Mouse (Mus musculus) ES-Bruce4 (cell line): Measurements from ENCODE around the gene Ccdc163. TPM values are rescaled to one million over a fixed set of nuclear protein-coding genes. Genes with fewer than 3 reads are reported as not detected.

ENCODE experiments used
- H3K27ac ChIP-seq: 2 replicates; pipeline ENCODE4 v1.5.1; 2012; ENCODE audit warnings: low read length, inconsistent platforms; ENCODE audit not compliant: insufficient read depth
- H3K27me3 ChIP-seq: 2 replicates; pipeline ENCODE4 v1.6.1; 2012; ENCODE audit warnings: mild to moderate bottlenecking, low read length, inconsistent platforms; ENCODE audit not compliant: control insufficient read depth, poor library complexity, insufficient read depth, severe bottlenecking
- H3K36me3 ChIP-seq: 2 replicates; pipeline ENCODE4 v1.6.1; 2012; ENCODE audit warnings: inconsistent platforms, mild to moderate bottlenecking, low read length, moderate library complexity; ENCODE audit not compliant: control insufficient read depth, poor library complexity, insufficient read depth, severe bottlenecking
- H3K4me1 ChIP-seq: one replicate; pipeline ENCODE4 v1.8.1; 2011; ENCODE audit warnings: low read length; ENCODE audit not compliant: control insufficient read depth, insufficient read depth
- H3K4me3 ChIP-seq: 2 replicates; pipeline ENCODE4 v1.5.1; 2011; ENCODE audit warnings: low read depth, mild to moderate bottlenecking, low read length
- H3K9ac ChIP-seq: 2 replicates; pipeline ENCODE4 v1.6.1; 2012; ENCODE audit warnings: low read depth, mild to moderate bottlenecking, inconsistent platforms; ENCODE audit not compliant: poor library complexity, severe bottlenecking
- H3K9me3 ChIP-seq: replicated peaks from 2 replicates; pipeline ENCODE4 v1.6.1; 2012; ENCODE audit warnings: mild to moderate bottlenecking, low read length, inconsistent platforms; ENCODE audit not compliant: control insufficient read depth, poor library complexity, insufficient read depth, severe bottlenecking
- CTCF ChIP-seq: IDR thresholded peaks from one replicate; pipeline ENCODE4 v1.8.1; 2011; ENCODE audit warnings: low read depth, low read length
- EP300 ChIP-seq: IDR thresholded peaks from 2 replicates; pipeline ENCODE4 v1.6.1; 2011; ENCODE audit warnings: low read depth, low read length; ENCODE audit not compliant: insufficient read depth
- POLR2A ChIP-seq: IDR thresholded peaks from one replicate; pipeline ENCODE4 v1.8.1; 2011; ENCODE audit warnings: low read length; ENCODE audit not compliant: insufficient read depth
- polyA plus RNA-seq: library from polyadenylated mRNA; stranded (reverse); fragments of >200 nt; gene quantifications from 2 replicates; pipeline ENCODE4 v1.2.4, GENCODE M21; 2011; ENCODE audit warnings: low read depth; ENCODE audit not compliant: missing spikeins, insufficient read depth, insufficient read length

Ccdc163 gene
- polyA plus RNA-seq, 1 experiment: 45.2 TPM

GRCm38 (mm10) chr4:116776391-116776790, 68.1 kb downstream of the Ccdc163 start:
- Histone ChIP-seq H3K9ac (no peak overlapping the region), H3K4me3 (no peak overlapping the region), H3K27me3 (no peaks in the 10 kb centered on the region; the same call in 1 of the 2 replicates), H3K9me3 (no peaks in the 10 kb centered on the region), H3K27ac (no peak overlapping the region), H3K36me3 (0 out of 2 replicates have a peak, but pooled peaks cover 2% of the 10 kb centered on the region), H3K4me1 (peaks cover 8% of the 10 kb centered on the region)
- peak; percentile 22 for TF ChIP-seq CTCF
- no peak for TF ChIP-seq POLR2A
- TF ChIP-seq EP300: no peak

- no peaks in the 10 kb centered on the region for H3K9me3 ChIP-seq
- no peak for TF ChIP-seq CTCF
- TF ChIP-seq POLR2A: no peak
- no peak for TF ChIP-seq EP300
- no peaks in the 10 kb centered on the region for H3K36me3 ChIP-seq
- no peak overlapping the region for H3K4me3 ChIP-seq
- no peak overlapping the region for H3K9ac ChIP-seq
- peaks cover 10% of the 10 kb centered on the region for H3K4me1 ChIP-seq
- H3K27me3 ChIP-seq: no peaks in the 10 kb centered on the region; the same call in 1 of the 2 replicates
- H3K27ac ChIP-seq: no peak overlapping the region
These were observed 68.8 kb downstream of the Ccdc163 start for GRCm38 (mm10) chr4:116777079-116777478.

- Histone ChIP-seq H3K27me3 (no peaks in the 10 kb centered on the region; the same call in 1 of the 2 replicates), H3K9me3 (no peaks in the 10 kb centered on the region), H3K4me3 (no peak overlapping the region), H3K9ac (no peak overlapping the region), H3K36me3 (no peaks in the 10 kb centered on the region), H3K27ac (peak overlapping the region; percentile 26; the same call in 1 of the 2 replicates), H3K4me1 (peaks cover 7% of the 10 kb centered on the region)
- peak; percentile 72 for TF ChIP-seq EP300
- TF ChIP-seq CTCF: no peak
- no peak for TF ChIP-seq POLR2A
These were observed 72.2 kb downstream of the Ccdc163 start for GRCm38 (mm10) chr4:116780541-116780940.

- Histone ChIP-seq H3K27ac (peak overlapping the region; percentile 86), H3K4me3 (no peak overlapping the region), H3K36me3 (no peaks in the 10 kb centered on the region), H3K27me3 (no peaks in the 10 kb centered on the region; the same call in 1 of the 2 replicates), H3K9ac (no peak overlapping the region), H3K4me1 (peaks cover 7% of the 10 kb centered on the region), H3K9me3 (no peaks in the 10 kb centered on the region)
- TF ChIP-seq CTCF: no peak
- TF ChIP-seq EP300: no peak
- no peak for TF ChIP-seq POLR2A
These were observed 73.1 kb downstream of the Ccdc163 start for GRCm38 (mm10) chr4:116781366-116781765.

- Histone ChIP-seq H3K27ac (peak overlapping the region; percentile 95), H3K27me3 (no peaks in the 10 kb centered on the region), H3K36me3 (no peaks in the 10 kb centered on the region), H3K9ac (no peak overlapping the region), H3K4me3 (no peak overlapping the region), H3K4me1 (peaks cover 7% of the 10 kb centered on the region), H3K9me3 (no peaks in the 10 kb centered on the region)
- TF ChIP-seq EP300 (peak; percentile 79), POLR2A (no peak)
These were observed 73.9 kb downstream of the Ccdc163 start for GRCm38 (mm10) chr4:116782171-116782570.

- no peaks in the 10 kb centered on the region for H3K4me1 ChIP-seq
- H3K9ac ChIP-seq: no peak overlapping the region
- H3K27ac ChIP-seq: no peak overlapping the region
- H3K27me3 ChIP-seq: no peaks in the 10 kb centered on the region
- TF ChIP-seq EP300 (no peak), CTCF (peak; percentile 48), POLR2A (no peak)
- H3K9me3 ChIP-seq: no peaks in the 10 kb centered on the region
- no peak overlapping the region for H3K4me3 ChIP-seq
- no peaks in the 10 kb centered on the region for H3K36me3 ChIP-seq
These were observed 78.3 kb downstream of the Ccdc163 start for GRCm38 (mm10) chr4:116786587-116786986.
